Mouse (Mus musculus) C2C12 (cell line): ENCODE data around the gene Mcm3ap. TPM values are rescaled to one million over a fixed set of nuclear protein-coding genes. Genes with fewer than 3 reads are reported as not detected.

Experiments
- H3K27me3 ChIP-seq: one replicate; pipeline ENCODE4 v1.6.1; 2011; ENCODE audit not compliant: control insufficient read depth, insufficient read depth, insufficient read length
- H3K36me3 ChIP-seq: one replicate; pipeline ENCODE4 v1.6.1; 2011; ENCODE audit not compliant: control insufficient read depth, insufficient read depth
- H3K4me3 ChIP-seq: one replicate; pipeline ENCODE4 v1.5.1; 2011; ENCODE audit warnings: mild to moderate bottlenecking, control low read depth; ENCODE audit not compliant: poor library complexity, insufficient read depth, severe bottlenecking
- H3K79me2 ChIP-seq: one replicate; pipeline ENCODE4 v1.6.1; 2011; ENCODE audit not compliant: control insufficient read depth, insufficient read depth
- H3K79me3 ChIP-seq: one replicate; pipeline ENCODE4 v1.6.1; 2011; ENCODE audit warnings: low read depth, control low read depth
- H3ac ChIP-seq: one replicate; pipeline ENCODE3; 2011; ENCODE audit warnings: low read depth; ENCODE audit not compliant: control insufficient read depth, insufficient read length
- CEBPB ChIP-seq: IDR thresholded peaks from one replicate; pipeline ENCODE4 v1.6.1; 2011; ENCODE audit warnings: low read depth, mild to moderate bottlenecking, control low read depth, moderate library complexity
- CTCF ChIP-seq: IDR thresholded peaks from one replicate; pipeline ENCODE4 v1.5.1; 2011; ENCODE audit not compliant: control insufficient read depth, insufficient read depth, insufficient read length
- FOSL1 ChIP-seq: IDR thresholded peaks from one replicate; pipeline ENCODE4 v1.8.0; 2011; ENCODE audit warnings: mild to moderate bottlenecking, low read length; ENCODE audit not compliant: poor library complexity, insufficient read depth, severe bottlenecking
- MAX ChIP-seq: IDR thresholded peaks from one replicate; pipeline ENCODE4 v1.6.1; 2011; ENCODE audit warnings: mild to moderate bottlenecking, control low read depth
- MYOD1 ChIP-seq: IDR thresholded peaks from one replicate; pipeline ENCODE4 v1.6.1; 2011; ENCODE audit warnings: low read depth; ENCODE audit not compliant: control insufficient read depth, insufficient read length
- MYOG ChIP-seq: IDR thresholded peaks from one replicate; pipeline ENCODE4 v1.6.1; 2011; ENCODE audit not compliant: control insufficient read depth, insufficient read length; ENCODE audit errors: extremely low read depth
- USF1 ChIP-seq: IDR thresholded peaks from one replicate; pipeline ENCODE4 v1.6.1; 2011; ENCODE audit warnings: low read depth, mild to moderate bottlenecking, control low read depth, moderate library complexity
- polyA plus RNA-seq: library from polyadenylated mRNA; unstranded; fragments of >200 nt; fragmentation: generic; extraction: Trizol; gene quantifications from one replicate; pipeline ENCODE4 v1.2.1, GENCODE M21; 2012; ENCODE audit warnings: missing spikeins

The Mcm3ap gene
- polyA plus RNA-seq, 1 experiment: 31.9 TPM

DNA sequence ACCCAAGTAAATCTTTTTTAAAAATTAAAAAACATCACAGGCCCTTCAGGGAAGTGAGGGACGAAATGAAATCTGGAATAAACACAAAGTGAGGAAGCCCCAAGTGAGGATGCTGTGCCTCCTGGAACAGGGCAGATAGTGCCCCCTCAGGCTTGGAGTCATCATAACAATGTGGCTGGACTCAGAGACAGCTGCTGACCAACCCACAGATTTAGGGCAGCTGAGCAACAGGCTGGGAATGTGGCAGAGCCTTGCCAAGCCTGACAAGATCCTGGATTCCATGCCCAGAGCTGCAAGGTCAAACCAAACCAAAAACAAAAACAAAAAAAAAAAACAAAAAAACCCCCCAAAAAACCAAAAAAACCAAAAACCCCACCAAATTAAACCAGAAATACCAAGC, 7.5 kb upstream of the Mcm3ap start:
- no peak overlapping the region for H3K4me3 ChIP-seq
- H3K79me2 ChIP-seq: no peaks in the 10 kb centered on the region
- TF ChIP-seq FOSL1 (no peak), USF1 (no peak), CEBPB (no peak), CTCF (peak; percentile 4), MYOG (no peak), MYOD1 (peak; percentile 27), MAX (no peak)
- no peaks in the 10 kb centered on the region for H3K79me3 ChIP-seq
- H3K27me3 ChIP-seq: no peaks in the 10 kb centered on the region
- no peak overlapping the region for H3ac ChIP-seq
- no peaks in the 10 kb centered on the region for H3K36me3 ChIP-seq

DNA sequence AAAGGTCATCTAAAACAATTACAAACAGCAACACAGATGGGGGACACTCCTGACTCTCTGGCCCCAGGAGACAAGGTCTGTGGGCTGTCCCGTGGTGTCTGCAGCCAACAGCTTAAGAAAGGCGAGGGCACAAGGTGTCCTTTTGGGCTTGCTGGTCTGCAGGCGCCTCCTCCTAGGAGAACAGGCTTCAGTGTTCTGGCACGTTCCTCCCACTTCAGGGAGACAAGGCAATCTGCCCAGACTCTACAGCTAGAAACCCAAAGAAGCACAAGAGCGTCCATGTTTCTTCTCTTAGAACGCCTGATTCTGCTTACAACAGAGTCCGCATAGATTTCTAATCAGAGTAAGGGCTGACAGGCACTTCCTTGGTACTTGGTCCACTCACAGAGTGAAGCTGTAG, 6.4 kb upstream of the Mcm3ap start:
- H3K4me3 ChIP-seq: no peak overlapping the region
- no peaks in the 10 kb centered on the region for H3K79me3 ChIP-seq
- no peaks in the 10 kb centered on the region for H3K79me2 ChIP-seq
- no peak for TF ChIP-seq CEBPB
- H3ac ChIP-seq: no peak overlapping the region
- no peaks in the 10 kb centered on the region for H3K27me3 ChIP-seq
- no peaks in the 10 kb centered on the region for H3K36me3 ChIP-seq

- TF ChIP-seq FOSL1: no peak
- TF ChIP-seq MYOG: no peak
- no peaks in the 10 kb centered on the region for H3K36me3 ChIP-seq
- H3K4me3 ChIP-seq: no peak overlapping the region
- no peaks in the 10 kb centered on the region for H3K27me3 ChIP-seq
- H3K79me3 ChIP-seq: no peaks in the 10 kb centered on the region
- H3K79me2 ChIP-seq: no peaks in the 10 kb centered on the region
- no peak overlapping the region for H3ac ChIP-seq
Measured at GRCm38 (mm10) chr10:76462721-76463120, 6.0 kb upstream of the Mcm3ap start.

GRCm38 (mm10) chr10:76473759-76474158, 5.0 kb downstream of the Mcm3ap start:
- no peak overlapping the region for H3ac ChIP-seq
- TF ChIP-seq MYOG (no peak), MAX (no peak), CEBPB (no peak)
- H3K36me3 ChIP-seq: peaks cover 63% of the 10 kb centered on the region

GRCm38 (mm10) chr10:76480851-76481250, 12.1 kb downstream of the Mcm3ap start:
- H3K27me3 ChIP-seq: no peaks in the 10 kb centered on the region
- no peak overlapping the region for H3K4me3 ChIP-seq
- peaks cover 92% of the 10 kb centered on the region for H3K36me3 ChIP-seq
- no peak overlapping the region for H3ac ChIP-seq
- TF ChIP-seq FOSL1: no peak
- no peak for TF ChIP-seq MAX
- no peak for TF ChIP-seq MYOD1
- TF ChIP-seq MYOG: no peak
- TF ChIP-seq USF1: no peak
- TF ChIP-seq CEBPB: no peak
- no peaks in the 10 kb centered on the region for H3K79me2 ChIP-seq
- no peaks in the 10 kb centered on the region for H3K79me3 ChIP-seq

More at GRCm38 (mm10) chr10:76473759-76474158, 5.0 kb downstream of the Mcm3ap start:
- Histone ChIP-seq H3K79me3 (peaks cover 18% of the 10 kb centered on the region), H3K79me2 (peaks cover 62% of the 10 kb centered on the region), H3K4me3 (no peak overlapping the region), H3K27me3 (no peaks in the 10 kb centered on the region)

DNA sequence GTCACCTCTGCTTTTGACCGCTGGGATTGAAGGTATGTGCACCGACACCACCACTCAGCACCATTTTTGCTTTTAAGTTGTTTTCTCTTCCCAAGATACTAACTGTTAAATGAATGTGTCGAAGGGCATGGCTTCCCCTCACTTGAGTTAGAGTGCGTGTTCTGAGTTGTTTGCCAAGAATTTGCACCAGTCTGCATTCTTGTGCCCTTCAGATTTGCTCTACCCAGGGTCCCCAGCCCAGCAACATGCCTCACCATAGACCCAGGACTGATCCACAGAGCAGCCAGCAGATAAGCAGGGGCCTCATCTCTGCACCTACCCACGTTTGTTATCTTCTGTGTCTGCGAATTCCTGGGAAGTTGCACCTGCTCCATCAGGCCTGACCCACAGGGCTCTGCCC, 12.8 kb downstream of the Mcm3ap start:
- H3K27me3 ChIP-seq: no peaks in the 10 kb centered on the region
- no peak overlapping the region for H3K4me3 ChIP-seq
- no peaks in the 10 kb centered on the region for H3K79me2 ChIP-seq
- H3ac ChIP-seq: no peak overlapping the region
- H3K79me3 ChIP-seq: no peaks in the 10 kb centered on the region
- TF ChIP-seq MYOG: no peak
- no peak for TF ChIP-seq CEBPB
- no peak for TF ChIP-seq USF1
- TF ChIP-seq MAX: no peak
- no peak for TF ChIP-seq MYOD1
- TF ChIP-seq FOSL1: no peak
- no peak for TF ChIP-seq CTCF
- H3K36me3 ChIP-seq: peaks cover 89% of the 10 kb centered on the region

DNA sequence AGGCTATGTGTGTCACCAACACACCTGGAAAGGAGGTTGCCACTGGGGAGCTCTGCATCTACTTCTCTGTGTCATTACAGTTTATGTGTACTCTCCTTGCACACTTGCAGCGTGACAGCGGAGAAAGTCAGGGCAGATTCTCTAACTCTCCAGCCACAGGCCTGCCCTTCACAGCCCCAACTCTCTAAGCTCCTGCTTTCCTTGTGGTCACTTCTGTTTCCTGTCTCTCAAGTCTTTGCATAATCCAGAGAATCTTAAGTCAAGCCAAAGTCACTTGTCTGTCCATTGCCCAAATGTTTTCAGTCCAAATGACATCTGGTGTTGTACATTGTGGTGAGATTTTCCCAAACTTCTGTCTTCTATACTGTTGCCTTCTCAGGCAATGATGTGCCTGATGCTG, 17.6 kb downstream of the Mcm3ap start:
- Histone ChIP-seq H3K79me3 (no peaks in the 10 kb centered on the region), H3K36me3 (peaks cover 84% of the 10 kb centered on the region), H3ac (no peak overlapping the region), H3K4me3 (no peak overlapping the region), H3K27me3 (no peaks in the 10 kb centered on the region), H3K79me2 (no peaks in the 10 kb centered on the region)
- TF ChIP-seq CEBPB: no peak
- no peak for TF ChIP-seq FOSL1
- TF ChIP-seq USF1: no peak
- TF ChIP-seq MAX: no peak
- TF ChIP-seq MYOG: no peak
- no peak for TF ChIP-seq CTCF
- TF ChIP-seq MYOD1: no peak
